Mouse (Mus musculus): ENCODE data around the gene Rgp1. TPM values are rescaled to one million over a fixed set of nuclear protein-coding genes. Genes with fewer than 3 reads are reported as not detected.
A peak's percentile ranks its signal among the peaks of the same experiment; 100 is the strongest.
"Not testable (repeated sequence)": the region's sequence is repeated elsewhere in the genome, so short reads cannot be mapped to it uniquely, and the experiment has no call there.

Gene Rgp1
- total RNA-seq, 2 experiments from 2014 or later, result 5.7 to 10.6 TPM

GRCm38 (mm10) chr4:43587681-43588080 is 9.2 kb downstream of the Rgp1 start:
- 0 out of 2 replicates have a peak, but pooled peaks have one; percentile 22 for ATAC-seq (replicated peaks; ENCODE audit: low FRiP score, poor library complexity, severe bottlenecking)

DNA sequence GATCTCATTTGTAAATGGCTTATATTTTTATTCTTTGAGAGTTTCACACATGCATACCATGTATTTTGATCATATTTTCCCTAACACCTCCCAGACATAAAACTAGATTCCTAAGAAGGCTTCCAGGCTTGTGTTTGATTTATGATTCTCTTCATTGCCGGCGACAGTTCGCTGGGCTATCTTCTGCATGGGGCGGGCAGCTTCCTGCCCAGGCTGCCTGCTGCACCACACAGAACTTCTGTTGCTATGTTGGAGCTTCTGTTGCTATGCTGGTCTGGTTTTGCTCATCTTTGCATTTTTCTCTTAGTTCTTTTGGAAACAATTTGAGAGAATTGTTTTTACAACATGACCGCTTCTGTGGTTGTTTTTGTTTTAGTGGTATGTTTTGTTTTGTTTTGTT is 13.0 kb downstream of the Rgp1 start:
- no peak for ATAC-seq (replicated peaks; ENCODE audit: low FRiP score, poor library complexity, severe bottlenecking)

DNA sequence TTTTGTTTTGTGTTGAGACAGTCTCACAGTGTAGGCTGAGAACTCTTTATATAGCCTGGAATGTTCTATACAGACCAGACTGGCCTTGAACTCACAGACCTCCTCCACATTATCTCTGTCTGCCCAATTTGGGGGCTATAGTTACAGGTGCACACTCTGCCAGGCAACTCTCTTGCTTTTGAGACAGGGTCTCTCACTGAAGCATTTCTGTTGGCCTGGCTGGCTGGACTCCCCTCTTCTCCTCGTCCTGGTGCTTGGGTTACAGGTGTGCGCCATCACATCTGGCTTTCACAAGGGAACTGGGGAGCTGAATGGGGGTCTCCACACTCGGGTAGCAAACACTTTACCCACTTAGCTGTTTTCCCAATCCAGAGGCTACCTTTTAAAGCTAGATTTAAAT is 13.4 kb downstream of the Rgp1 start:
- no peak for ATAC-seq (replicated peaks; ENCODE audit: low FRiP score, poor library complexity, severe bottlenecking)

DNA sequence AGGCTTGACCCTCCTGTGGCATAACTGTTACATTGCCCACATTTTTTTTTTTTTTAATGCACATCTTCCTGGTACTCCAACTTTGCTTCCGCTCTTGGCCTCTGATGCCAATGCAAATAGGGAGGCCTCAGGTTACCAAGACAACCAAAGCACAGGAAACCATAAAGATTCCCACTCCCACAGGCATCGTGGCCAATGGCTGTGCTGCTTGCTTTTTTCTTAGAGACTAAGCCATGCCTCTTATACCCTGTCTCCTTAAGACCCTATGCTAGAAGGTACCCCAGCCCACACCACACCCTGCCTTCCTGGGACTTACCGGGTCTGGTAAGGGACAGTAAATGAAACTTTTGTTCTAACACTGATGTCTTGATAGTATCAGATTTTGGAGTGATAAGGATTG is 14.9 kb downstream of the Rgp1 start:
- no peak for ATAC-seq (replicated peaks; ENCODE audit: low FRiP score, poor library complexity, severe bottlenecking)

DNA sequence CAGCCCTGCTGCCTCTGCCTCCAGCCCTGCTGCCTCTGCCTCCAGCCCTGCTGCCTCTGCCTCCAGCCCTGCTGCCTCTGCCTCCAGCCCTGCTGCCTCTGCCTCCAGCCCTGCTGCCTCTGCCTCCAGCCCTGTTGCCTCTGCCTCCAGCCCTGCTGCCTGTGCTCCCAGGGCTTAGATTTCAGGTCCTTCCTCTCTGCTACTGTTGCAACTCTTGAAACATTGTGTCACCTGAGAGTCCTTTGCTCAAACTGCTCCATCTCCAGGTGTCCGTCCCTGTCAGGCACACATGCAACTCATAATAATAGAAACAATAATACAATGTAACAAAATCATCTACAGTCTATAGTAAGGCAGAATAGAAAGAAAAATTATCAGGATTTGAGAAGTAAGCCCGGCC is 18.1 kb downstream of the Rgp1 start:
- ATAC-seq (replicated peaks; ENCODE audit: low FRiP score, poor library complexity, severe bottlenecking), result not testable (repeated sequence)

DNA sequence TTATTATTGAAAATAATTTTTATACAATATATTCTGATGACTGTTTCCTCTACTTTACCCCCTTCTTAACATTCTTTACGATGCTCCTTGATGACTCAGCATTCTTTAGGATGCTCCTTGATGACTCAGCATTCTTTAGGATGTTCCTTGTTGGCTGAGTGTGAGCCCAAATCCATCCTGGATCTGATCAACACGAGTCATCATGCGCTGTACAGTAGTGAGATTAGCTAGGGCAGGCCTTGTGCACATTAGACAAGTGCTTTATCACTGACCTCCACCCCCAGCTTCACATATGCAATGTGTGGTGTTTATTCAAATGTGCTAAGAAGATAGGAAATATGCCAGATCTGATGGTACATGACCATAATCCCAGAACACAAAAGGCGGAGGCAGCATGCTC is 19.7 kb downstream of the Rgp1 start:
- ATAC-seq (replicated peaks; ENCODE audit: low FRiP score, poor library complexity, severe bottlenecking), result peak; percentile 84

GRCm38 (mm10) chr4:43598650-43599380 is 20.3 kb downstream of the Rgp1 start:
- ATAC-seq (replicated peaks; ENCODE audit: low FRiP score, poor library complexity, severe bottlenecking), result peak; percentile 51

DNA sequence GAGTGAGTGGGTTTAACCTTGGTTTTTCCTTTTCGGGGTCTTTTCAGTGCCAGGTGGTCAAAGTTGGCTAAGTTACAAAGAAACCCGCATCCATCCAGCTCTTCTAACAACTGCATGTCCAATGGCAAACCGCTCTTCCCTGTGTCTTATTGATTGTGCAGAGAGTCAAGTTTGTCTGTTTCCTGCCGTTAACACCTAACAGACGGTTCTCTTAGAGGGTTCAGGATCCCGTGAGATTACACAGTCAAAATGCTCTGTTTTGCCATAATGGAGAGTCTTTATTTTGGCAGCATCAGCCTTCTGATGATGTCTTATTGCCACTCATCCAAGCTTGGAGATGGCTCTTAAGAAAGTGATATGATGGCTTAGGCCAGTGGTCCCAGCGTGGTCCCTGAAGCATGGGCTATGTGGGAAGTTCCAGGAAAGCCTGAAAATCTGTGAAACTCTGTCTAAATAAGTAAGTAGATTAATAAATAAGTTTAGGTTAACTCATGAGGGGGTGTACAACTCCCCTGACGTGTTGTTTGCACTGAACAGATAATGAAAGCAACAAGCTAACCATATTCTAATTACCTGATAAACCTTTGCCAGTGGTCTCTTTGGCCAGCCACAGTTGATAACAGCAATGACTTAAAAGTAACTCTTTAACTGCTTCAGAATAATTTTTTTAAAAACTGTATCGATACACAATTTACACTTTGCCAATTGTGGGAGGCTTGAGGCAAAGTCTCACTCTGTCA is 21.9 kb downstream of the Rgp1 start:
- ATAC-seq (replicated peaks; ENCODE audit: low FRiP score, poor library complexity, severe bottlenecking), result no peak

- no peak for ATAC-seq (replicated peaks; ENCODE audit: low FRiP score, poor library complexity, severe bottlenecking)
Observed at GRCm38 (mm10) chr4:43604099-43604498, 25.6 kb downstream of the Rgp1 start.

DNA sequence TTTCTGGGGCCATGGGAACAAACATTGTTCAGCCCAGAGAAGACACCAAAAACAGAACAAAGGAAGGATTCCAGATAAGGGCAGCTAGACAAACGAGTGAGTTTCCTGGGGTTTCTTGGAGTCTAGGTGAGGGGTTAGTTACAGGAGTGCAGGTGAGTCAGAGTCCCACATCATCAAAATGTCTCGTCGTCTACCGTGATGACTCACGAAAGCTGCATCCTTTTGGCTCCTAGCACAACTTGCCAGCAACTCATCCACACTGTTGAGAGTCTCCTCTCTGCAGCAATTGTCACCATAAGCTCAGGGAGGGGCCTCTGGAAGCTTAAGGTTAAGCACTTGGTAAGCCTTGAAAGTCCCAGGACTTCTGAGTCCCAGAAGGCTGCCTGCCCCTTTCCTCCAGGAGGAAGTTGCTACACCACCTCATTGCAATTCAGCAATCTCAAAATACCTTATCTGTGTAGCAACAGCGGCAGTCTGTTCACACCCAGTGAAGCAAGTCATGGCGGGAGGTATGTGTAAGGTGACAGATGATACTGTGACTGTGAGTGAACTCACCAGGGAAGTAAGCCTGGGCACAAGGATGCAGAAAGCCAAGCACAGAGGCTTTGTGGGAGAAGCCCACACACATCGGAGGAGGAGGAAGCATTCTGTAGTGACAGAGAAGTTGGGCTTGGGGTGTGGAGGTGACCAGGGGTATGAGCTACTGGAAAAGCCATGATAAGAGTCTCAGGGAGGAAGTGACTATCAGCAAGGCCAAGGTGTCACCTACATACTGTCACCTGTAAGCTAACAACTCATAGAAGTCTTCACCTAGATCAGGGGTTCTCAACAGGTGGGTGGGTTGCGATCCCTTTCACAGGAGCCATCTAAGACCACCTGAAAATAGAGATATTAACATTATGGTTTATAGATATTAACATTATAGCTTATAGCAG is 26.5 kb downstream of the Rgp1 start:
- peak; percentile 96 for ATAC-seq (replicated peaks; ENCODE audit: low FRiP score, poor library complexity, severe bottlenecking)

DNA sequence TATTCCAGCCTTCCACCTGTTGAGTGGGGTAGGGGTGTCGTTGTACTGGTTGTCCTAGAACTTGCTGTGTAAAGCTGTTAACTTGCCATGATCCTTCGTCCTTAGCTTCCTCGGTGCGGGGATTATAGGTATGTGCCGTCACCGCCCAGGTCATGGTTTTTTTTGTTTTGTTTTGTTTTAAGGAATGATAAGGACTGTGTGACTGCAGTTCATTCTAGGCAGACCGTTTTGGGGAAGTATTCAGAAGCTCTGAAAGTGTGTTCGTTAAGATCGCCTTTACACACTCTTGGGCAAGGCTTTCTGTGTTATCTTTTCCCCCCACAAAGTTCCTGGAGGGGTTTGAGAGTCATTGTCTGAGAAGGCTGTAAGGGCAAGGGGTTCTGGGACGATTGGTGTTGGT is 34.0 kb downstream of the Rgp1 start:
- ATAC-seq (replicated peaks; ENCODE audit: low FRiP score, poor library complexity, severe bottlenecking), result peak; percentile 57; the same call in 1 of the 2 replicates

- peak; percentile 72 for ATAC-seq (replicated peaks; ENCODE audit: low FRiP score, poor library complexity, severe bottlenecking)
Observed at GRCm38 (mm10) chr4:43613060-43613730, 34.7 kb downstream of the Rgp1 start.

DNA sequence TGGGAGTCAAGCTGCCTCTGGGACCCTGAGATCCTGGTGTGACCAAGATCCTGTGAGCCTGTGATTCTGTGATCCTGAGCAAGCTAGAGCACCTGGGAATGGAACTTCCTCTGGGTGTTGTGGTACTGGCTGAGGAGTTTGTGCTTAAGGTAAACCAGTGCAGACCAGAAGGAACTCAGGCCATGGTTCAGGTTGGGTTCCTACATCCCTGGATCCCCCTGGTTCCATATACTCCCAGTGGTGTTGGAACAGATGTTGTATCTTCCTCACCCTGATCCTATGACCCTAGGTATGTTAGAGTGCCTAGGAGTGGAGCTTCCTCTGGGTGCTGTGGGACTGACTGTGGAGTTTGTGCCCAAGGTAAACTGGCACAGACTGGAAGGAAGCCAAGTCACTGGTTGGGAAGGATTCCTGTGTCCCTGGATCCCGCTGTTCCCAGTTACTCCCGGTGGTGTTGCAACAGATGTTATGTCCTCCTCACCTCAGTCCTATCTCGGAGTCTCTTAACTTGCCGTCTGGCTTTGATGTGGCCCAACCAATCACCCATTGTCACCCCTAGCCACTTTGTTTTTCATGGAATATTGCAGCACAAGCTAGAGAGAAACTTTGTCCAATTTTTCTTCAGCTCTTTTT is 41.7 kb downstream of the Rgp1 start:
- no peak for ATAC-seq (replicated peaks; ENCODE audit: low FRiP score, poor library complexity, severe bottlenecking)

- ATAC-seq (replicated peaks; ENCODE audit: low FRiP score, poor library complexity, severe bottlenecking), result no peak; the same call in 1 of the 2 replicates
Observed at GRCm38 (mm10) chr4:43629106-43629817, 50.7 kb downstream of the Rgp1 start.

GRCm38 (mm10) chr4:43630030-43630581 is 51.6 kb downstream of the Rgp1 start:
- peak; percentile 81 for ATAC-seq (replicated peaks; ENCODE audit: low FRiP score, poor library complexity, severe bottlenecking)

- no peak for ATAC-seq (replicated peaks; ENCODE audit: low FRiP score, poor library complexity, severe bottlenecking)
Observed at GRCm38 (mm10) chr4:43630671-43631045, 52.1 kb downstream of the Rgp1 start.

DNA sequence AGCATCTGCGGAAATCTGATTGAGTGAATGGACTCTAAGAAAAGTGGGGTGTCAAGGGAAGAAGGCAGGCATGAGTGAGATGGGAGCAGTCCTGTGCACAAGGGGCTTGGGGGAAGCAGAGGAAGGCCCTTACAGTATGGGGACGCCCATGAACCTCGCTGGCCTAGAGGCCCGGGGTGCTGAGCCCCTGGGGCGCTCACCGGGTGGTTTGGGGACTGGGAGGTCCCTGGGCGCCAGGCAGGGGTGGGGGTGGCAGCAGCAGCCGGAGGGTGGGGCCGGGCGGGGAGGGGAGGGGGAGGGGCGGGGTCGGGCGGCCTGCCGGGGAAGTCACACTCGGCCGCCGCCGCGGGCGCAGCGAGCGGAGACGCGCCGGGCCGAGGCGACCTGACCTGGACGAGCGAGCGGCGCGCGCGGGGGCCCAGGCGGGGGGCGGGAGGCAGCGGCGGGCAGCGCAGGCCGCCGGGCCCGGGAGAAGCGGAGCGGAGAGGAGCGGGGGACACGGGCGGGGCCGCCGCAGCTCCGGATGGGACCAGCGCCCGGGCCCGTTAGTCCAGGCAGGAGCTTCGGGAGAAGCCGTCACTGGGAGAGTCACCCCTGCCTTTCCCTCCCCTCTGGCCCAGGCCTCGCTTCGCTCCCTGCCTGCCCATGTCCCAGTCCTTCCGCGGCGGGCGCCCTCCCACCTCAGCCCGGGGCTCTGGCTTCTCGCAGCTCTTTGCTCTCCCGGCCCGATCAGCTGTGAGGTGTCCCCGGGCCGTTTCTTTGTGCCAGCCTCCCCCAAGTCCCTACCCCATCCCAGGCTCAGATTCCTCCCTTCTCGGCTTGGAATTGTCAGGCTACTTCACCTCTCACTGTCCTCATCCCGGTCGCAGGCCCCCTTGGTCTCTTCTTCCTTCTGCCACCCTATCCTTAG is 52.8 kb downstream of the Rgp1 start, which contains the start of gene Npr2:
TSS of gene Npr2 (plus strand) at position 890 of the 910 bp plus-strand sequence.
- ATAC-seq (replicated peaks; ENCODE audit: low FRiP score, poor library complexity, severe bottlenecking), result no peak

Measured in erythroblast, adult 5-6 weeks (primary cell).